Mouse (Mus musculus) midbrain, embryonic 15.5 days (tissue): ENCODE measurements around the gene Cd163. TPM values are rescaled to one million over a fixed set of nuclear protein-coding genes. Genes with fewer than 3 reads are reported as not detected.

Experiments
- ATAC-seq: fragments of 200-750 bp; cut with Nextera tagmentation; replicated peaks from 2 replicates; pipeline ENCODE4 v1.8.0; 2017; ENCODE audit warnings: moderate TSS enrichment
- H3K27ac ChIP-seq: fragments of 300-500 bp; sonication (generic); 2 replicates; pipeline ENCODE4 v1.5.1; 2015; ENCODE audit warnings: mild to moderate bottlenecking, inconsistent platforms
- H3K27me3 ChIP-seq: fragments of 300-500 bp; sonication (generic); replicated peaks from 2 replicates; pipeline ENCODE4 v1.6.1; 2015; ENCODE audit warnings: inconsistent platforms
- H3K36me3 ChIP-seq: fragments of 300-500 bp; sonication (generic); replicated peaks from 2 replicates; pipeline ENCODE4 v1.6.1; 2015; ENCODE audit warnings: inconsistent platforms
- H3K4me1 ChIP-seq: fragments of 300-500 bp; sonication (generic); 2 replicates; pipeline ENCODE4 v1.6.1; 2015; ENCODE audit warnings: inconsistent platforms
- H3K4me2 ChIP-seq: fragments of 300-500 bp; sonication (generic); 2 replicates; pipeline ENCODE4 v1.6.1; 2015; ENCODE audit warnings: inconsistent platforms, mild to moderate bottlenecking, moderate library complexity
- H3K4me3 ChIP-seq: fragments of 300-500 bp; sonication (generic); 2 replicates; pipeline ENCODE4 v1.5.1; 2015; ENCODE audit warnings: mild to moderate bottlenecking, inconsistent platforms
- H3K9ac ChIP-seq: fragments of 300-500 bp; sonication (generic); 2 replicates; pipeline ENCODE4 v1.6.1; 2015; ENCODE audit warnings: mild to moderate bottlenecking, inconsistent platforms
- H3K9me3 ChIP-seq: fragments of 300-500 bp; sonication (generic); 2 replicates; pipeline ENCODE4 v1.6.1; 2016; ENCODE audit warnings: inconsistent platforms
- WGBS: fragments of 180-500 bp; shearing (Covaris S2); methylation state at CpG from one replicate; pipeline ENCODE4 v1.1.7; 2015; ENCODE audit warnings: mixed read lengths; 5-methylcytosine and 5-hydroxymethylcytosine counted together
- polyA plus RNA-seq: library from polyadenylated mRNA; unstranded; fragments of >200 nt; fragmentation: Nextera tagmentation; extraction: Ambion mirVana; gene quantifications from 2 replicates; pipeline ENCODE4 v1.2.1, GENCODE M21; 2015

The Cd163 gene
- polyA plus RNA-seq, 1 experiment from 2014 or later, result 0.88 TPM

DNA sequence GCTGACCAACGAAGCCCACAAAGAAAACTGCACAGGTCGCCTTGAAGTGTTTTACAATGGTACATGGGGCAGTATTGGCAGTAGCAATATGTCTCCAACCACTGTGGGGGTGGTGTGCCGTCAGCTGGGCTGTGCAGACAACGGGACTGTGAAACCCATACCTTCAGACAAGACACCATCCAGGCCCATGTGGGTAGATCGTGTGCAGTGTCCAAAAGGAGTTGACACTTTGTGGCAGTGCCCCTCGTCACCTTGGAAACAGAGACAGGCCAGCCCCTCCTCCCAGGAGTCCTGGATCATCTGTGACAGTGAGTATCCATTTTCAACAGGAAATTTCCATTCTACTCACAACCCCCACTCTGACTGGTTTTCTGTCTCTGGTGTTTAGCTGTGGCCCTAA is 15.9 kb downstream of the Cd163 start:
- H3K27ac ChIP-seq, result no peak overlapping the region
- no peaks in the 10 kb centered on the region for H3K27me3 ChIP-seq
- H3K9me3 ChIP-seq, result no peaks in the 10 kb centered on the region
- no peak overlapping the region for H3K4me2 ChIP-seq
- no peak for ATAC-seq
- H3K4me1 ChIP-seq, result no peaks in the 10 kb centered on the region
- 54% methylated on average over 6 of the region's 6 CpGs for WGBS
- no peak overlapping the region for H3K4me3 ChIP-seq
- no peak overlapping the region for H3K9ac ChIP-seq
- no peaks in the 10 kb centered on the region for H3K36me3 ChIP-seq

DNA sequence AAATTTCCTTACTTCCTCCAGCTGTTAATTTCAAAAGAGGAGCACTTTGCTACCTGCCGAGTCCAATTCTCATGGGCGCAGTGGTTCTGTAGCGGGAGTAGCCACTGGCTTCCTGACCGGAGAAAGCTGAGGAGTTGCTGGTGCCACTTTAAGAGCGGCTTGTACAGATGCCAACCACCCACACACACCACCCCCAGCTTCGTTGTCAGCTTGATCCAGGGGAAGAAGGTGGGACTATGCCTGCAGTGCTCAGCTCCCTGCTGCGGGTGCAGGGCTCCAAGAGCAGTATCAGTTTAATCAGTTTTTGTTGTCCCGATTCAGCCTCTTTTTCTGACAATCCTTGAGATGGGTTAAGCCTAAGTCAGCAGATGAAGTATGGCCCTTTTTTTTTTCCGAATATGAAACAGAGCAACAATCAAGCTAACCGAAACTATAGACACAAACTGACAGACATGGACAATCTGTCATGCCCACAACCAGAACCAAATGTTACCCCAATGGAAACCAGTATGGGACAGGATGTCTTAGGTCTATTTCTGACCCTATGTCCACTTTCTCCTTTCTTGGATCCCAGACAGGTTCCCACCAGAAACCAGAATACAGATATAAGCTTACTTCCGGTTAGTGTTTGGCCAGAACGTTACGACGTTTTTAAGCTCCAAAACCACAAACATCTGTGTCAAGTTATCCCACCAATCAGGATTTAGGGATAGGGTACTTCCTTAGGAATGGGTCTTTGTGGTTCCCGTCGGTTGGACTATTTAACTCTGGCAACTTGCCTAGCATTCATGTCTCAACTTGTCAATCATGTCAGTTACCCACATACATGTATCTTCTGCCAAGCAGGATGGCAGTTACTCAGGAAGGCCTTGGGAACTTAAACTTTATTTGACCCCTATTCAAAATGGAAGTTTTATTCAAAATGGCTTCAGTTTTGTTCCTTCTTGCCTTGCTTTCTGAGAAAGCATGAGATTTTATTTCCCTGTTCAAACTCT is 17.3 kb downstream of the Cd163 start:
- 86% methylated on average over 16 of the region's 16 CpGs for WGBS
- H3K27ac ChIP-seq, result no peak overlapping the region
- H3K4me1 ChIP-seq, result no peaks in the 10 kb centered on the region
- H3K9ac ChIP-seq, result no peak overlapping the region
- ATAC-seq, result no peak
- H3K9me3 ChIP-seq, result no peaks in the 10 kb centered on the region
- H3K4me2 ChIP-seq, result no peak overlapping the region
- no peak overlapping the region for H3K4me3 ChIP-seq
- H3K36me3 ChIP-seq, result no peaks in the 10 kb centered on the region
- no peaks in the 10 kb centered on the region for H3K27me3 ChIP-seq

- no peak overlapping the region for H3K4me2 ChIP-seq
- WGBS, result 96% methylated on average over 3 of the region's 3 CpGs
- no peak for ATAC-seq
- no peaks in the 10 kb centered on the region for H3K27me3 ChIP-seq
- no peak overlapping the region for H3K9ac ChIP-seq
- no peak overlapping the region for H3K4me3 ChIP-seq
- H3K4me1 ChIP-seq, result no peaks in the 10 kb centered on the region
- H3K36me3 ChIP-seq, result no peaks in the 10 kb centered on the region
- H3K27ac ChIP-seq, result no peak overlapping the region
- no peaks in the 10 kb centered on the region for H3K9me3 ChIP-seq
These were observed 24.0 kb downstream of the Cd163 start for GRCm38 (mm10) chr6:124328394-124328991.

GRCm38 (mm10) chr6:124329622-124330021 is 25.2 kb downstream of the Cd163 start:
- H3K27ac ChIP-seq, result no peak overlapping the region

DNA sequence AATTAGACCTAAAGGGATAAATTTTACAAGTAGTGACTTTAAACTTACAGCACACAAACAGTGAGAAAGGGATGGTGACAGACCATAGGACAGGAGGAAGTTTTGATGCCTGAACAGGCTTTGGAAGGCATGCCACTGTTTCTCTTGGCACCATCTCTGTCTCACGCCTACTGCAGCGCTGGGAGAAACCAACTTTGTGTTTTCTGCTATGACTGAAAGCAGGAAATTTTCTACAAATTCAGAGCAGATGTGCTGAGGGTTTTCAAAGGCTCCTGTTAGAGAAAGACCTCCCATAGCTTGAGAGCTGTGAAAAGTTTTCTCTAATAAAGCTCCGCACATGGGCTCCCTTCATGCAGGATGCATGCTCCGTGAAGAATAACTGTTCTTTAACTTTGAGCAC is 40.6 kb downstream of the Cd163 start:
- no peak for ATAC-seq
- WGBS, result 85% methylated on average over 4 of the region's 4 CpGs
- no peaks in the 10 kb centered on the region for H3K27me3 ChIP-seq
- H3K4me2 ChIP-seq, result no peak overlapping the region
- H3K4me3 ChIP-seq, result no peak overlapping the region
- no peak overlapping the region for H3K9ac ChIP-seq
- no peaks in the 10 kb centered on the region for H3K9me3 ChIP-seq
- no peak overlapping the region for H3K27ac ChIP-seq
- H3K4me1 ChIP-seq, result no peaks in the 10 kb centered on the region
- no peaks in the 10 kb centered on the region for H3K36me3 ChIP-seq

More at GRCm38 (mm10) chr6:124329622-124330021, 25.2 kb downstream of the Cd163 start:
- Histone ChIP-seq H3K4me3 (no peak overlapping the region), H3K9ac (no peak overlapping the region), H3K36me3 (no peaks in the 10 kb centered on the region), H3K9me3 (no peaks in the 10 kb centered on the region), H3K27me3 (no peaks in the 10 kb centered on the region), H3K4me2 (no peak overlapping the region), H3K4me1 (no peaks in the 10 kb centered on the region)
- WGBS, result 90% methylated on average over 7 of the region's 7 CpGs
- no peak for ATAC-seq

GRCm38 (mm10) chr6:124346613-124347012 is 42.2 kb downstream of the Cd163 start:
- ATAC-seq, result no peak
- Histone ChIP-seq H3K27me3 (no peaks in the 10 kb centered on the region), H3K36me3 (no peaks in the 10 kb centered on the region), H3K9ac (no peak overlapping the region), H3K4me2 (no peak overlapping the region), H3K4me3 (no peak overlapping the region), H3K9me3 (no peaks in the 10 kb centered on the region), H3K4me1 (no peaks in the 10 kb centered on the region), H3K27ac (no peak overlapping the region)
- 84% methylated on average over 6 of the region's 6 CpGs for WGBS

DNA sequence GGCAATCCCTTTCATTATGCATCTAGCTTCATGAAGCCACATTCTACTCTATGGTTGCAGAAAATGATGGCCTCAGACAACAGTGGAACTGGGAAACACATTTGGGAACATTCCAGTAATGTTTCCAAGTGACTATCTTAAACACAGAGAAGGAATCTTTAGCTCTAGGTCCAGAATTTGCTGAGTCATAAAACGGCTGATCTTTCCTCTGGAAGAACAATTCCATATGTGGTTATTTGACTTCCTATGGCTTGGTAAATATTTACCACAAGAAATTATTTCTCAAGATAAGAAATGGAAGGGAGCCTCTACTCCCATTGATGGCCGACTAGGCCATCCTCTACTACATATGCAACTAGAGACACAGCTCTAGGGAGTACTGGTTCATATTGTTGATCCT is 48.8 kb downstream of the Cd163 start:
- WGBS, result 88% methylated on average over 2 of the region's 2 CpGs
- Histone ChIP-seq H3K4me3 (no peak overlapping the region), H3K27ac (no peak overlapping the region), H3K4me1 (no peaks in the 10 kb centered on the region), H3K36me3 (no peaks in the 10 kb centered on the region), H3K27me3 (no peaks in the 10 kb centered on the region), H3K9ac (no peak overlapping the region), H3K9me3 (no peaks in the 10 kb centered on the region), H3K4me2 (no peak overlapping the region)
- ATAC-seq, result no peak

DNA sequence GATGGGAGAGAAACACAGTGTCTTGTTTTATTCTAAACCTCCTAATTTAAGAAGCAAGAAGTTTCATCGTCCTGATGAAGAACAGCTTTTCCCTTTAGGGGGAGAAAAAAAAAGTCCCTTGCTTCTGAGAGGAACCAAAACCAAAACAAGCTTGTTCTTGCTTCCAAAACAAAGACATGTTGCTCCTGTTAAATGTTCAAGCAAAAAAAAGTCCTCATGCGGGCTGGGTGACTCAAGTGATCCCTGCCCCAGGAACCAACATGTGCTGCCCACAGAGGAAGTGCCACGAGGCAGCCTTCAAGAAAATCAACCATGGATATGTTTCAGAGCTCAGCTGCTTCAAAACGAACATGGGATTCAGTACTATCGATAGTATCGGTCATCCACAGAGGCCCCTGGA is 54.5 kb downstream of the Cd163 start:
- no peak overlapping the region for H3K9ac ChIP-seq
- H3K27ac ChIP-seq, result no peak overlapping the region
- no peak overlapping the region for H3K4me2 ChIP-seq
- H3K9me3 ChIP-seq, result no peaks in the 10 kb centered on the region
- H3K4me1 ChIP-seq, result no peaks in the 10 kb centered on the region
- ATAC-seq, result no peak
- WGBS, result 88% methylated on average over 6 of the region's 6 CpGs
- H3K27me3 ChIP-seq, result no peaks in the 10 kb centered on the region
- no peaks in the 10 kb centered on the region for H3K36me3 ChIP-seq
- no peak overlapping the region for H3K4me3 ChIP-seq

DNA sequence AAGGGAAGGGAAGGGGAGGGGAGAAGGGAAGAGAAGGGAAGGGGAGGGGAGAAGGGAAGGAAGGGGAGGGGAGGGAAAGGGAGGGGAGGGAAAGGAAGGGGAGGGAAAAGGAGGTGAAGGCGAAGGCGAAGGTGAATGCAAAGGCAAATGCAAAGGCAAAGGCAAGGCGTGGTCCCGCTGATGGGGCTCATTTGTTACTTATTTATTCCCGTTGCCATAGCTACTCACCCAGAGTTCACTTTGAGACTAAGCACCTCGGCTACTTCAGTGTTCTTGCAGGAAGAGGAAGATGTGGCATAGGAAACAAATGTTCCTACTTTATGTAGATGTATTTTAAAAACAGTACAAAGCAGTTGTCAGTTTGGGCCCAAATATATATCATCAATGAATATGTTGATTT is 56.1 kb downstream of the Cd163 start:
- WGBS, result 58% methylated on average over 6 of the region's 6 CpGs
- no peak overlapping the region for H3K4me3 ChIP-seq
- no peaks in the 10 kb centered on the region for H3K4me1 ChIP-seq
- H3K27ac ChIP-seq, result no peak overlapping the region
- H3K36me3 ChIP-seq, result no peaks in the 10 kb centered on the region
- no peaks in the 10 kb centered on the region for H3K27me3 ChIP-seq
- H3K9ac ChIP-seq, result no peak overlapping the region
- H3K9me3 ChIP-seq, result no peaks in the 10 kb centered on the region
- no peak for ATAC-seq
- H3K4me2 ChIP-seq, result no peak overlapping the region

GRCm38 (mm10) chr6:124364328-124364727 is 59.9 kb downstream of the Cd163 start:
- no peak for ATAC-seq
- Histone ChIP-seq H3K36me3 (no peaks in the 10 kb centered on the region), H3K4me1 (no peaks in the 10 kb centered on the region), H3K4me3 (no peak overlapping the region), H3K9ac (no peak overlapping the region), H3K9me3 (no peaks in the 10 kb centered on the region), H3K4me2 (no peak overlapping the region), H3K27ac (no peak overlapping the region), H3K27me3 (no peaks in the 10 kb centered on the region)
- 59% methylated on average over 5 of the region's 5 CpGs for WGBS

- Histone ChIP-seq H3K27me3 (no peaks in the 10 kb centered on the region), H3K4me2 (no peak overlapping the region), H3K9ac (no peak overlapping the region), H3K4me3 (no peak overlapping the region), H3K4me1 (no peaks in the 10 kb centered on the region), H3K9me3 (no peaks in the 10 kb centered on the region), H3K27ac (no peak overlapping the region), H3K36me3 (no peaks in the 10 kb centered on the region)
- ATAC-seq, result no peak
- WGBS, result 94% methylated on average over 6 of the region's 6 CpGs
These were observed 69.2 kb downstream of the Cd163 start for GRCm38 (mm10) chr6:124373584-124374206.

DNA sequence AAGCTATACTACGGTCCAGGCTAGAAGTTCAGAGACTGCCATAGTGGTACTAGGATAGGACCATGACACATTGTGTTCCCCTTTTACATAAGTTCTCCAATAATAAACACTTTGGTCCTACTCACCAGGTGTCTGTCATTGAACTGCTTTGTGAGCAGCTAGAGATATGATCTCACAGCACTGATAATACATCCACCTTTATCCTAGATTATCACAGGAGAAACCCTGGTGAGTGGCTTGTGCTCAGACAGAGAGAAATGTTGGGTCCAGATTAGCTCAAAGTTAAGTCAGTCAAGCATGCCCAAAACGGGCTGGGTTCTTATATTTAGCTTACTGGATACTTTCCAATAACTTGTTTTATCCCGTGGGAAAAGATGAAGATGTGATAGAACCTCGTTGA is 70.2 kb downstream of the Cd163 start:
- 83% methylated on average over 4 of the region's 4 CpGs for WGBS
- Histone ChIP-seq H3K4me1 (no peaks in the 10 kb centered on the region), H3K27me3 (no peaks in the 10 kb centered on the region)

More for the DNA sequence above, 70.2 kb downstream of the Cd163 start:
- Histone ChIP-seq H3K27ac (no peak overlapping the region), H3K9me3 (no peaks in the 10 kb centered on the region), H3K36me3 (no peaks in the 10 kb centered on the region), H3K4me2 (no peak overlapping the region), H3K9ac (no peak overlapping the region), H3K4me3 (no peak overlapping the region)
- no peak for ATAC-seq
